Mouse (Mus musculus): ENCODE data around the gene Rora. TPM values are rescaled to one million over a fixed set of nuclear protein-coding genes. Genes with fewer than 3 reads are reported as not detected.
"Not testable (repeated sequence)": the region's sequence is repeated elsewhere in the genome, so short reads cannot be mapped to it uniquely, and the experiment has no call there.

Rora gene
- polyA plus RNA-seq, 1 experiment from 2014 or later = 12.5 TPM

- Histone ChIP-seq H3K27me3 (no peaks in the 10 kb centered on the region; the same call in 1 of the 2 replicates), H3K4me2 (replicated peaks) (peak overlapping the region; percentile 17; the same call in 1 of the 2 replicates)
- 29% methylated on average over 15 of the region's 15 CpGs for WGBS
Measured at GRCm38 (mm10) chr9:69071203-69071867, 417.7 kb downstream of the Rora start.

DNA sequence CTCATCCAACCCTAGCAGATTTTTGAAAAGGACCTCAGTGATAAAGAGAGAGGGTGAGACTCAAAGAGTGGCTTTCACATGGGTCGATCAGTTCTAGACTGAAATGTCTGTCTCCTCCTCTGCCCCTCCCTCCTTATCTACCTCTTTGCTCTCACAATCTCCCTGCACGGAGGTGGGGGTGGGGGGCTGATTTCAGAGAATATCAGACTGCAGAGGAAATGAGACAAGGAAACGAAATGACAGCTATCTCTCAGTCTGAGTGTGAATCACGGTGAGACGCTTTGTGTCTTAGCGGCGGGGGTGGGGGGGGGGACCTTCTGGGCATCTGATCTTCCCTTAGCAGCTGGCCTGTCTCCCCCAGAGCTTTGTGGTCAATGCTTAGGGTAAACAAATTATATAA, 419.7 kb downstream of the Rora start:
- ATAC-seq (ENCODE audit: insufficient number of reproducible peaks, insufficient read depth, low FRiP score, low TSS enrichment) = no peak
- Histone ChIP-seq H3K4me2 (replicated peaks) (no peak overlapping the region), H3K9me3 (no peaks in the 10 kb centered on the region), H3K4me3 (no peak overlapping the region), H3K27ac (no peak overlapping the region), H3K27me3 (no peaks in the 10 kb centered on the region), H3K4me1 (peaks cover 16% of the 10 kb centered on the region), H3K9ac (no peak overlapping the region), H3K36me3 (no peaks in the 10 kb centered on the region)
- WGBS = 74% methylated on average over 7 of the region's 7 CpGs

More at GRCm38 (mm10) chr9:69071203-69071867, 417.7 kb downstream of the Rora start:
- Histone ChIP-seq H3K9me3 (no peaks in the 10 kb centered on the region), H3K4me3 (no peak overlapping the region), H3K36me3 (no peaks in the 10 kb centered on the region), H3K4me1 (peaks cover 16% of the 10 kb centered on the region), H3K27ac (peak overlapping the region; percentile 69), H3K9ac (no peak overlapping the region)
- no peak for ATAC-seq (ENCODE audit: insufficient number of reproducible peaks, insufficient read depth, low FRiP score, low TSS enrichment)

- no peak overlapping the region for H3K9ac ChIP-seq
- WGBS = 63% methylated on average over 3 of the region's 3 CpGs
- H3K27me3 ChIP-seq = no peaks in the 10 kb centered on the region
- ATAC-seq (ENCODE audit: insufficient number of reproducible peaks, insufficient read depth, low FRiP score, low TSS enrichment) = no peak
- H3K36me3 ChIP-seq = no peaks in the 10 kb centered on the region
- no peak overlapping the region for H3K27ac ChIP-seq
- H3K4me3 ChIP-seq = no peak overlapping the region
- no peak overlapping the region for H3K4me2 ChIP-seq (replicated peaks)
- H3K9me3 ChIP-seq = no peaks in the 10 kb centered on the region
- peaks cover 7% of the 10 kb centered on the region for H3K4me1 ChIP-seq
Measured at GRCm38 (mm10) chr9:69084086-69084719, 430.6 kb downstream of the Rora start.

GRCm38 (mm10) chr9:69084720-69085661, 431.4 kb downstream of the Rora start:
- Histone ChIP-seq H3K27me3 (no peaks in the 10 kb centered on the region), H3K36me3 (no peaks in the 10 kb centered on the region), H3K4me3 (no peak overlapping the region), H3K4me2 (replicated peaks) (no peak overlapping the region), H3K4me1 (peaks cover 7% of the 10 kb centered on the region), H3K9ac (no peak overlapping the region), H3K27ac (no peak overlapping the region), H3K9me3 (no peaks in the 10 kb centered on the region)
- WGBS = 54% methylated on average over 14 of the region's 14 CpGs
- no peak for ATAC-seq (ENCODE audit: insufficient number of reproducible peaks, insufficient read depth, low FRiP score, low TSS enrichment)

DNA sequence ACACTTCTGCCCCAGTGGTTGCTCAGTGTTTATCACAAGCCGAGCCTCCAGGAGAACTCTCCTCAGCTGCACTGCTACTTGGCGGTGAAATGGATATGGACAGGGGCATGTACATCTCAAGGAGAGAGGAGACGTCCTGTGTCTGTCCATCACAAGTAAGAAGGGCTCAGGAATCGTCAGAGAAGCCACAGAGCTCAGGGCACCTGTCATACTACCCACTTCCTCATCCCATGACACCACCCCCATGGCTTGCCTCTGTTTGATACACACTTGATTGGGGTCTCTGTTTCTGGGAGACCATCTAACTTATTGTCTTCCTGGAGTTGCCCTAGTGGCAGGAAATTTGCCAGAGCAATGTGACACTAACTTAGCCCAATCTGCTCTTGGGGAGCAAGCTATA, 433.3 kb downstream of the Rora start:
- Histone ChIP-seq H3K36me3 (no peaks in the 10 kb centered on the region), H3K27ac (no peak overlapping the region), H3K9me3 (no peaks in the 10 kb centered on the region), H3K4me1 (peaks cover 7% of the 10 kb centered on the region), H3K27me3 (no peaks in the 10 kb centered on the region), H3K4me3 (no peak overlapping the region), H3K4me2 (replicated peaks) (no peak overlapping the region), H3K9ac (no peak overlapping the region)
- ATAC-seq (ENCODE audit: insufficient number of reproducible peaks, insufficient read depth, low FRiP score, low TSS enrichment) = no peak
- 86% methylated on average over 4 of the region's 4 CpGs for WGBS

DNA sequence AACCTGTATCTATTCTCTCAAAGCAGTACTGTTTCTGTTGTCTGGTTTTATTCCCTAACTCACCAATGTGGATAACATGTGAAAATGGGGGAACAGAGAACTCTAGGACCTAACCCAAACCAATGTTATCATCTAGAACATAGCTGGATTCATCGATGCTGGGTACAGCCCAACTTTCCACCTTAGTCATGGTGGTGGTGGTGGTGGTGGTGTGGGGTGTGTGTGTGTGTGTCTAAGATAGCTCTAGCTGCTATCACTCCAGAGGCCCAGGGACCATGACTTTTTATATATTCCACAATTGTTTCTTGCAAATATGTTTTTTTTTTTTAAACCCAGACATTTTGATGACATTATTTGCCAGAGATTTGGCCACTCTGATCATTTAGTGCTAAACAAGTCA, 433.7 kb downstream of the Rora start:
- Histone ChIP-seq H3K4me2 (replicated peaks) (no peak overlapping the region), H3K4me1 (peaks cover 9% of the 10 kb centered on the region), H3K4me3 (no peak overlapping the region), H3K9ac (no peak overlapping the region), H3K27me3 (no peaks in the 10 kb centered on the region), H3K27ac (no peak overlapping the region), H3K9me3 (no peaks in the 10 kb centered on the region), H3K36me3 (no peaks in the 10 kb centered on the region)
- WGBS = 90% methylated on average over 1 of the region's 1 CpGs
- ATAC-seq (ENCODE audit: insufficient number of reproducible peaks, insufficient read depth, low FRiP score, low TSS enrichment) = no peak

DNA sequence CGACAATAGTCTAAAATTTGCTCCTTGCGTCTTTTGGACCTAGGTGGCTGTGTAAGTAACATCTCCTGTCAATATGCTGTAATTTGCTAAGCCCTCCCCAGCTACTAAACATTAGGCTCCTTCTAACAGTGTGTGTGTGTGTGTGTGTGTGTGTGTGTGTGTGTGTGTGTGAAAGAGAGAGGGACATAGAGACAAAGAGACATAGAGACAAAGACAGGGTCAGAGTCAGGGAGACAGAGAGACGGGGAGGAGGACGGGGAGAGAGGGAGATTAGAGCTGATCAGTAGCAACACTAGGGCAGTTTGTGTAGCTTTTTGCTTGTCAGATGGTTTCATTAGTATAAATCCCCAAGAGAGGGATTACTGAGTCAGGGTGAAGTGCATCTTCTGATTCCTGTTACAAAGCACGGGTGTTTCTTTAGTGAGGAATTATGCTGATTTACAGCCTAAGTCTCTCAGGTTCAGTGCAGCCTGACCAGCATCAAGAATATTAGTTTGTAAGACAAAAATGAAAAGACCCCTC, 437.2 kb downstream of the Rora start:
- ATAC-seq (ENCODE audit: insufficient number of reproducible peaks, insufficient read depth, low FRiP score, low TSS enrichment) = no peak
- no peaks in the 10 kb centered on the region for H3K27me3 ChIP-seq
- H3K4me3 ChIP-seq = no peak overlapping the region
- 68% methylated on average over 5 of the region's 5 CpGs for WGBS
- H3K36me3 ChIP-seq = no peaks in the 10 kb centered on the region
- H3K27ac ChIP-seq = no peak overlapping the region
- H3K4me1 ChIP-seq = 0 out of 2 replicates have a peak, but pooled peaks cover 4% of the 10 kb centered on the region
- no peak overlapping the region for H3K4me2 ChIP-seq (replicated peaks)
- no peaks in the 10 kb centered on the region for H3K9me3 ChIP-seq
- no peak overlapping the region for H3K9ac ChIP-seq

DNA sequence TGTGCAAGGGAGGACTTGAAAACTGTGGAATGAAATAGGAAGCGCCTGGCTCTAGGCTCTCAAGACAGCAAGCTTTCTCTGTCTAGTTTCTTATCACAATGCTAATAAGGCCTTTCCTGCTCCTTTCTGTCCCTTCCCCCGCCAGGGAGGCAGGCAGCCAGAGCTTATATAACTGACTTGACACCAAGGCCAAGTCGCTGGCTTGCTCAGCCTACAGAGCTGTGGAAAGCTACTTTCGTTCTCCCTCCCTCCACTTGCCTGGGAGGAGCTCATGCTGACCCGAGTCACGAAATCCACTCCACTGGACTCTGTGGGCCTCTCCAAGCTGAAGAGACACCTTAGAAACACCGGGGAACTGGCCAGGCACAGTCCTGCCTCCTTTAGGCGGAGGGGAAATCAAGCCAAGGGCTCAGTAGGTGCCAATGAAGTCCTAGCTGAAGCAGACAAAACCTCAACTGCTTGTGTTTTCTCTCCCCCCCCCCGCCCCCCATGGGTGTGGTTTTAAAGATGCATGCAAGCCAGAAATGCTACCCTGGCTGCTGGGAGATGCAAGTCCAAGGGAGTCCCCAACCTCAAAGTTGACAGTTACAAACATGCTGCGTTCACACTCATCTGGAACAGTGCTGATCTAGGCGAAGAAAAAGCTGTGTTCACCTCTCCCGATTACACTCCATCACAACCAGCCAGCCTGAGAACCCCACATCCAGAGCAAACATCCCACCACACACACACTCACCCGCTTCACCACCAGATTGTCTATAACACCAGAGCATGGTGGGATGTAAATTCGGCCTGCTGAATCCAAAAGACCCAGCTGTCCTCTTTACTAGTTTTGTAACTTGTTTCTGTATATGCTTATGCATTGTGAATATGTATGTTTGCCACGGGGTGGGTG, 438.8 kb downstream of the Rora start:
- Histone ChIP-seq H3K4me2 (replicated peaks) (no peak overlapping the region), H3K9ac (no peak overlapping the region), H3K27ac (no peak overlapping the region), H3K4me1 (0 out of 2 replicates have a peak, but pooled peaks cover 4% of the 10 kb centered on the region), H3K36me3 (no peaks in the 10 kb centered on the region), H3K4me3 (no peak overlapping the region), H3K27me3 (no peaks in the 10 kb centered on the region), H3K9me3 (no peaks in the 10 kb centered on the region)
- no peak for ATAC-seq (ENCODE audit: insufficient number of reproducible peaks, insufficient read depth, low FRiP score, low TSS enrichment)
- 63% methylated on average over 15 of the region's 15 CpGs for WGBS

GRCm38 (mm10) chr9:69100153-69100756, 446.7 kb downstream of the Rora start:
- not testable (repeated sequence) for ATAC-seq (ENCODE audit: insufficient number of reproducible peaks, insufficient read depth, low FRiP score, low TSS enrichment)

DNA sequence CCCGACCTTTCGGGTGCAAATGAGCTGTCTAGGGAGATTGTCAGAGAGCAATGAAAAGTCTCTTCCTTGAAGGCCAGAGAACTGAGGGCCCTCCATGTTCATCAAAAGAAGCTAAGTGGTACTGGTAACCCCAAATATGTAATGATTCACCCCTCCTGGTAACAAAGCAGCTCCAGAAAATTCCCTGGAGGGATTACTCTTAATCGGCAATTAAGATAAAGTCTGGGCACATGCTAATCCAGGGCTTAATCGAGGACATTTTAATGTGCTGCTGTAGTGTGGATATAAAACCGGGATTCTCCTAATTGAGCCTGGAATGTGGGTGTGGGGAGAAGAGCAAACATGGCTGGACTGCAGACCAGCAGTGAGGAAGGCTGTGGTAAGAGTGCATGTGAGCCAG, 450.7 kb downstream of the Rora start:
- Histone ChIP-seq H3K4me2 (replicated peaks) (no peak overlapping the region), H3K27me3 (no peaks in the 10 kb centered on the region), H3K4me3 (no peak overlapping the region), H3K36me3 (no peaks in the 10 kb centered on the region), H3K9ac (no peak overlapping the region), H3K9me3 (no peaks in the 10 kb centered on the region), H3K4me1 (0 out of 2 replicates have a peak, but pooled peaks cover 3% of the 10 kb centered on the region), H3K27ac (no peak overlapping the region)
- 74% methylated on average over 5 of the region's 5 CpGs for WGBS
- ATAC-seq (ENCODE audit: insufficient number of reproducible peaks, insufficient read depth, low FRiP score, low TSS enrichment) = no peak

More at GRCm38 (mm10) chr9:69100153-69100756, 446.7 kb downstream of the Rora start:
- H3K9me3 ChIP-seq; H3K36me3 ChIP-seq; H3K4me2 ChIP-seq (replicated peaks); H3K27me3 ChIP-seq; H3K4me1 ChIP-seq; H3K9ac ChIP-seq; H3K27ac ChIP-seq; H3K4me3 ChIP-seq: not testable (repeated sequence)
- WGBS = 89% methylated on average over 5 of the region's 5 CpGs
